Mouse (Mus musculus) midbrain, postnatal 0 days (tissue): Measurements from ENCODE around the gene Colec11. TPM values are rescaled to one million over a fixed set of nuclear protein-coding genes. Genes with fewer than 3 reads are reported as not detected.

Experiments used
- ATAC-seq: fragments of 200-750 bp; cut with Nextera tagmentation; 2 replicates; pipeline ENCODE4 v1.8.0; 2017; ENCODE audit warnings: moderate number of reproducible peaks, mild to moderate bottlenecking, moderate TSS enrichment, moderate library complexity; ENCODE audit not compliant: low FRiP score
- DNase-seq: peaks from one replicate; pipeline ENCODE4 v3.0.0-alpha.2; 2015; ENCODE audit warnings: low spot score
- H3K27ac ChIP-seq: fragments of 300-500 bp; sonication (generic); 2 replicates; pipeline ENCODE4 v1.5.1; 2014; ENCODE audit warnings: low read depth, mild to moderate bottlenecking, low read length, mixed read lengths
- H3K27me3 ChIP-seq: fragments of 300-500 bp; sonication (generic); 2 replicates; pipeline ENCODE4 v1.6.1; 2014; ENCODE audit warnings: low read length, control low read depth, mixed read lengths; ENCODE audit not compliant: insufficient read depth
- H3K36me3 ChIP-seq: fragments of 300-500 bp; sonication (generic); 2 replicates; pipeline ENCODE4 v1.6.1; 2014; ENCODE audit warnings: low read length, control low read depth, mixed read lengths; ENCODE audit not compliant: insufficient read depth
- H3K4me1 ChIP-seq: fragments of 300-500 bp; sonication (generic); 2 replicates; pipeline ENCODE4 v1.6.1; 2014; ENCODE audit warnings: mild to moderate bottlenecking, control low read depth, antibody characterized with exemption, low read length, mixed read lengths; ENCODE audit not compliant: insufficient read depth
- H3K4me2 ChIP-seq: fragments of 300-500 bp; sonication (generic); 2 replicates; pipeline ENCODE4 v1.6.1; 2014; ENCODE audit warnings: low read depth, mild to moderate bottlenecking, low read length, mixed read lengths; ENCODE audit not compliant: poor library complexity, severe bottlenecking
- H3K4me3 ChIP-seq: fragments of 300-500 bp; sonication (generic); 2 replicates; pipeline ENCODE4 v1.5.1; 2014; ENCODE audit warnings: low read depth, mild to moderate bottlenecking, low read length, moderate library complexity
- H3K9ac ChIP-seq: fragments of 300-500 bp; sonication (generic); replicated peaks from 2 replicates; pipeline ENCODE4 v1.6.1; 2014; ENCODE audit warnings: mild to moderate bottlenecking, low read length, moderate library complexity, mixed read lengths; ENCODE audit not compliant: poor library complexity, severe bottlenecking
- H3K9me3 ChIP-seq: fragments of 300-500 bp; sonication (generic); 2 replicates; pipeline ENCODE4 v1.6.1; 2016; ENCODE audit warnings: low read length, control low read depth
- CTCF ChIP-seq: IDR thresholded peaks from 2 replicates; pipeline ENCODE4 v1.5.1; 2016; ENCODE audit warnings: antibody characterized with exemption, mild to moderate bottlenecking
- WGBS: fragments of 180-500 bp; shearing (Covaris S2); extraction: QIAGEN DNeasy Blood & Tissue Kit; methylation state at CpG from one replicate; pipeline ENCODE4 v1.1.7; 2014; 5-methylcytosine and 5-hydroxymethylcytosine counted together
- polyA plus RNA-seq: library from polyadenylated mRNA; unstranded; fragments of >200 nt; fragmentation: Nextera tagmentation; extraction: Ambion mirVana; gene quantifications from 2 replicates; pipeline ENCODE4 v1.2.1, GENCODE M21; 2015
- total RNA-seq: library from RNA; depleted of rRNA; stranded (reverse); fragments of >200 nt; gene quantifications from 2 replicates; pipeline ENCODE4 v1.2.3, GENCODE M21; 2014

The Colec11 gene
- total and polyA plus RNA-seq, 2 experiments from 2014 or later: 1.1 to 1.4 TPM

DNA sequence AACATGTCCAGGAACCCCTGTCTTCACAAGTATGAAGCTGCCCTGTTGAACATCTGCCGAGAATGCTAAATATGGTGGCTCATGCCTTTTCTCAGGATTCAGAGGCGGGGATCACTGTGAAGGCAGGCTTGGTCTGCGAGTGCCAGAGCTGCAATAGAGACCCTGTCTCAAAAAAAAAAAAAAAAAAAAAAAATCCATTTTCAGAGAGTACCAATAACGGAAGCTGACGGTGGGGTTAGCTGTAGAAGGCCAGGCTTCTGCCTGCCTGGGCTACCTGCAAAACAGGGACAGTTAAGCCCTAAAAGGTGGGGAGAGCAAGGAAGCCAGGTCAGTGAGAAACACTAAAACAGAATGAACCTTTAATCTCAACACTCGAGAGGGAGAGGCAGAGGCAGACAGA lies 13.4 kb upstream of the Colec11 start:
- H3K4me3 ChIP-seq: peak overlapping the region; percentile 68
- H3K4me2 ChIP-seq: peak overlapping the region; percentile 51; the same call in 1 of the 2 replicates
- WGBS: 93% methylated on average over 6 of the region's 6 CpGs
- peaks cover 24% of the 10 kb centered on the region for H3K36me3 ChIP-seq
- peak overlapping the region; percentile 83; the same call in 1 of the 2 replicates for H3K27ac ChIP-seq
- H3K27me3 ChIP-seq: no peaks in the 10 kb centered on the region
- no peak overlapping the region for H3K9ac ChIP-seq
- no peak for DNase-seq
- peaks cover 5% of the 10 kb centered on the region; the same call in 1 of the 2 replicates for H3K4me1 ChIP-seq
- ATAC-seq: no peak
- no peak for TF ChIP-seq CTCF
- no peaks in the 10 kb centered on the region for H3K9me3 ChIP-seq

DNA sequence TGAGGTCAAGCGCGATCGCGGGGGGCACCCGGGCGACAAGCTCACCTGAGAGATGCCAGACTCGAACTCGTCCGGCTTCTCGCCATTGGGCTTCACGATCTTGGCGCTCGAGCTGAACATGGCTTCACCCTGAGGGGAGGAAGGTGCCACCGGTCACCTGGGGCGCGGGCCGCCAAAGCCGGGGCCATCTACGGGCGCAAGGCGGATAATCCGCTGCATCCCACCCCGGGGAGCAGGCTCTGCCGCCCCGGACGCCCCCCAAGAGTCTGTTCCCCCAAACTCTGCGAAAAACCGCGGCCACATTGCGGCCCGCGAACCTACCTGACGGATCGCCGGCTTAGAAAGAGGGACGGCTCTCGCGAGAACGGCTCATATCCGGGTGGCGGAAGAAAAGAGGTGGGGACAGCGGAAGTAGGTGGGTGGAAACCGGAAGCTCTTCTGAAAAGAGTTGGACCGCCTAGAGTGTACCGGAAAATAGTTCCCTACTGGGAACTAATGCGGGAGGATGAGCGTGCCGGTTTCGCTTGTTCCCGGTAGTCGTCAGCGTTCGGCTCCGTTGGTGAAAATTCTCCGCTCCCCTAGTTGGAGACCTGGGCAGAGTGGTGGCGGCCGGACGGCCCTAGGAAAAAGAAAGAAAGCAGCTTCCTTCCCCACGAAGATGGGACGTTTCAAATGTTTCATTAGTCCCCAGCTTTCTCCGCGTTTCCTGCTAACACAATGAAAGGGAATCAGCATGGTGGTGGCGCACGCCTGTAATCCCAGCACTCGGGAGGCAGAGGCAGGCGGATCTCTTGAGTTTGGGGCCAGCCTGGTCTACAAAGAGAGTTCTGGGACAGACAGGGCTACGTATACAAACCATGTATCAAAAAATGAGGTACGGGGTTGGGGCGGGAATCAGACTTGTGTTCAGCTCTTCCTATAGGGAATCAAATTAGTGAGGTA lies 12.6 kb upstream of the Colec11 start, which contains the start of gene Rps7:
Gene Rps7 (minus strand): TSS at position 419 of the 942 bp plus-strand sequence.
- Histone ChIP-seq H3K9ac (peak within 1 kb of the TSS; percentile 88), H3K9me3 (no peaks in the 10 kb centered on the region), H3K4me1 (peaks cover 5% of the 10 kb centered on the region; the same call in 1 of the 2 replicates), H3K36me3 (peaks cover 31% of the 10 kb centered on the region), H3K27me3 (no peaks in the 10 kb centered on the region), H3K27ac (peak within 1 kb of the TSS; percentile 83), H3K4me3 (peak within 1 kb of the TSS; percentile 68), H3K4me2 (peak within 1 kb of the TSS; percentile 60)
- no peak for TF ChIP-seq CTCF
- ATAC-seq (peak; percentile 96), DNase-seq (peak; percentile 97)
- 6% methylated on average over 69 of the region's 69 CpGs for WGBS

DNA sequence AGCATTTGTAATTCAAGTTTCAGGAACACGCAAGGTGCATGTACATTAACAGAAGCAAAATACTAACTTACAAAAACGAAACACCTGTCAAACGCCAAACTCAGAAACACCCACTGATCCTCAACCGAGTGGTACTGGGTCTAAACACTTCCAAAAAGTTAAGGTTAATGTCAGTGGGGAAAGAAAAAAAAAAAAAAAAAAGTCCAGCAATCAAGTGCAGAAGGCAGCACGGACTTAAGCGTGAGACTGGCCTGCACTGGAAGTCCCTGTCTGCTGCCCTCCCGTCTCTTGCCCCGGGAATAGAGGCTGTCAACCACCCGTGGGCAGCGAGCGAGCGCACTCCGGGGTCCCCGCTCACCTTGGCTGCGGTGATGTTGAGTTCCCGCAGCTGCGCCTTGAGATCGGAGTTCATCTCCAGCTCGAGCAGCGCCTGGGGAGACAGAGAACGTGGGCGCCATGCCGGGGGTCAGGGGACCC lies 11.9 kb upstream of the Colec11 start:
- no peak for TF ChIP-seq CTCF
- Histone ChIP-seq H3K4me3 (peak overlapping the region; percentile 68), H3K4me2 (peak overlapping the region; percentile 60), H3K4me1 (peaks cover 5% of the 10 kb centered on the region; the same call in 1 of the 2 replicates), H3K27me3 (no peaks in the 10 kb centered on the region), H3K27ac (peak overlapping the region; percentile 83), H3K36me3 (peaks cover 38% of the 10 kb centered on the region), H3K9me3 (no peaks in the 10 kb centered on the region), H3K9ac (peak overlapping the region; percentile 88)
- WGBS: 2% methylated on average over 23 of the region's 23 CpGs
- ATAC-seq: peak; percentile 45
- no peak for DNase-seq

DNA sequence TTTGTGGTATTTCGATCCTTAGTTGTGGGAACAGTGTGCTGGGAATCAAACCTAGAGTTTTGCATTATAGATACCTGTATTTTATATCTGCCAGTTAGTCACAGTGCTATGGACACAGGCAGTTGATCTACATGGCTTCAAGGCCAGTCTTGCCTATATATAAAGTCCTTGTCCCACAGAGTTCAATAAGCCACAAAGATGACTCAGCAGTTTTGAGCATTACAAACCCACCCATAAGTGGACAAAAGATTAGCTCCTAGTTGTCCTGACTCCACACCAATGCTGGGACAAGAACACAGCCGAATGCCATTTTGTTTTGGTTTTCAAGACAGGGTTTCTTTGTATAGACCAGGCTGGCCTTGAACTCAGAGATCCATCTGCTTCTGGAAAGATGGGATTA lies 5.3 kb upstream of the Colec11 start:
- Histone ChIP-seq H3K36me3 (peaks cover 46% of the 10 kb centered on the region), H3K9ac (no peak overlapping the region), H3K27me3 (no peaks in the 10 kb centered on the region), H3K27ac (no peak overlapping the region), H3K9me3 (no peaks in the 10 kb centered on the region), H3K4me1 (no peaks in the 10 kb centered on the region), H3K4me3 (no peak overlapping the region), H3K4me2 (no peak overlapping the region)
- TF ChIP-seq CTCF: no peak
- WGBS: 94% methylated on average over 2 of the region's 2 CpGs
- ATAC-seq: no peak
- no peak for DNase-seq

DNA sequence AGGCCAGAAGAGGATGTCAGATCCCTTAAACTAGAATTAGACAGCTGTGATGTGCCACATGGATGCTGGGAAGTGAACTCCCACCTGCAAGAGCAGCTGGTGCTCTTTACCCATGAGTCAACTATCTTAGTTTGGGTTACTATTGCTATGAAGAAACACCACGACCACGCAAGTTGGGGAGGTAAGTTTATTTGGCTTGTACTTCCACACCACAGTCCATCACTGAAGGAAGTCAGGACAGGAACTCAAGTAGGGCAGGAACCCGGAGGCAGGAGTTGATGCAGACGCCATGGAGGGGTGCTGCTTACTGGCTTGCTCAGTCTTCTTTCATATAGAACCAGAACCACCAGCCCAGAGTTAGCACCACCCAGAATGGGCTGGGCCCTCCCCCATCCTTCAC lies 3.9 kb upstream of the Colec11 start:
- no peak for TF ChIP-seq CTCF
- H3K4me3 ChIP-seq: no peak overlapping the region
- 77% methylated on average over 4 of the region's 4 CpGs for WGBS
- no peaks in the 10 kb centered on the region for H3K4me1 ChIP-seq
- H3K27ac ChIP-seq: no peak overlapping the region
- no peak overlapping the region for H3K9ac ChIP-seq
- DNase-seq: no peak
- H3K27me3 ChIP-seq: no peaks in the 10 kb centered on the region
- H3K9me3 ChIP-seq: no peaks in the 10 kb centered on the region
- ATAC-seq: no peak
- peaks cover 33% of the 10 kb centered on the region for H3K36me3 ChIP-seq
- no peak overlapping the region for H3K4me2 ChIP-seq

DNA sequence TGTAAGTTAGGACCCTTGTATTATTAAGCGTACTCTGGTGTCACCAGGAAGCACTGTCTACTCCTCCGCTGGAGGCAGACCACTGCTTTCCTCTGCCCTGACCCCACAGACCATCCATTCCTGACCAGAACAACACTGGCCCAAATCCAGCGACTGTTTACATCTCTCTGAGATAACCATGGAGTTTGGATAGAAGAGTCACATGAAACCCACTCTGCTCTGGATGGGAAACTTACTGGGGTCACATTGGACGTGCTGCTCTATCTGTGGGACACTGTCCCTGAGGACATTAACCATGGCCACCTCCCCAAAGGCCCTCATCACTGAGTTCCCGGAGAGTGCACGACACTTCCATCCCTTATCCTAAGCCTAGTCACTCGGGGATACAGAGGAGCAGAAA lies 2.2 kb upstream of the Colec11 start:
- 86% methylated on average over 7 of the region's 7 CpGs for WGBS
- no peak for ATAC-seq

More for the DNA sequence above, 2.2 kb upstream of the Colec11 start:
- Histone ChIP-seq H3K27me3 (no peaks in the 10 kb centered on the region), H3K36me3 (peaks cover 17% of the 10 kb centered on the region), H3K4me3 (no peak overlapping the region), H3K27ac (no peak overlapping the region), H3K4me1 (no peaks in the 10 kb centered on the region), H3K4me2 (no peak overlapping the region), H3K9ac (no peak overlapping the region), H3K9me3 (no peaks in the 10 kb centered on the region)
- no peak for DNase-seq
- TF ChIP-seq CTCF: no peak
